Mouse (Mus musculus) skeletal muscle tissue, adult 2 months (tissue): Measurements from ENCODE around the gene Gm17660.
A peak's percentile ranks its signal among the peaks of the same experiment; 100 is the strongest.
"Not testable (repeated sequence)": the region's sequence is repeated elsewhere in the genome, so short reads cannot be mapped to it uniquely, and the experiment has no call there.

ENCODE experiments used
- DNase-seq: peaks from one replicate; pipeline ENCODE4 v3.0.0-alpha.2; 2012; ENCODE audit warnings: low read depth, low spot score

Gm17660 gene

DNA sequence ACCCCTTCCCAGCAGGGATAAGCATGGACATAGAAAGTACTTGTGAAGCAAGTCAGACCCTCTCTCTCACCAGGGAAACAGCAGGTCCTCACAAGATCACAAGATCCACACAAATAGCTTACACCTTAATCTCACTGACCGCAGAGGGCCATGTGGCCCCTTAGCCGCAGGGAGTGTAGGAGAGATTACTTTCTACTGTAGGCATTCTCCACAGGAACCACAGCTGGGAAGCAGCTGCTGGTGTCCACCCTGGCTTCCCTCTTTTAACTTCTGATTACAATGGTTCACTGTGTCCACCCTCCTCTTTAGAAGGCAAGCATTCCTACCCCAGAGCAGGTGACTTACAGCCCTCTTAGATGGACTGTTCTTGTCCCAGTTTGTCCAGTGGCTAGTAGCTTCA is 33.7 kb downstream of the Gm17660 start:
- DNase-seq = no peak

DNA sequence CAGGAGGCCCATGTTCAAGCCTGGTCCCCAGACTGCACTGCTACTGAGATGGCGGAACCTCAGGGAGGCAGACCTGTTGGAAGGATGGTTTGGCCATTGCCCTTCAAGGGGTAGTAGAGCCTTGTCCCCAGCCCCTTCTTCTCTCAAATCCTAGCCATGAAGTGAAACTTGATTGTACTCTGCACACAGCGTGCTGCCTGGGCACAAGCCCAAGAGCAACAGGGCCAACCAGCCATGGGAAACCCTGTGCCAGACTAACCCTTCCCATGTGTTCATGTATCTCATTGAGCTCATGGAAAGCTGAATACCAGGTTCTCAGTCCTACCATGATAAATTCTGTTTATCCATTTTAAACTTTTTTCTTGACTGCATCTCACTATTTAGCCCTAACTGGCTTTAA is 34.5 kb downstream of the Gm17660 start:
- no peak for DNase-seq

DNA sequence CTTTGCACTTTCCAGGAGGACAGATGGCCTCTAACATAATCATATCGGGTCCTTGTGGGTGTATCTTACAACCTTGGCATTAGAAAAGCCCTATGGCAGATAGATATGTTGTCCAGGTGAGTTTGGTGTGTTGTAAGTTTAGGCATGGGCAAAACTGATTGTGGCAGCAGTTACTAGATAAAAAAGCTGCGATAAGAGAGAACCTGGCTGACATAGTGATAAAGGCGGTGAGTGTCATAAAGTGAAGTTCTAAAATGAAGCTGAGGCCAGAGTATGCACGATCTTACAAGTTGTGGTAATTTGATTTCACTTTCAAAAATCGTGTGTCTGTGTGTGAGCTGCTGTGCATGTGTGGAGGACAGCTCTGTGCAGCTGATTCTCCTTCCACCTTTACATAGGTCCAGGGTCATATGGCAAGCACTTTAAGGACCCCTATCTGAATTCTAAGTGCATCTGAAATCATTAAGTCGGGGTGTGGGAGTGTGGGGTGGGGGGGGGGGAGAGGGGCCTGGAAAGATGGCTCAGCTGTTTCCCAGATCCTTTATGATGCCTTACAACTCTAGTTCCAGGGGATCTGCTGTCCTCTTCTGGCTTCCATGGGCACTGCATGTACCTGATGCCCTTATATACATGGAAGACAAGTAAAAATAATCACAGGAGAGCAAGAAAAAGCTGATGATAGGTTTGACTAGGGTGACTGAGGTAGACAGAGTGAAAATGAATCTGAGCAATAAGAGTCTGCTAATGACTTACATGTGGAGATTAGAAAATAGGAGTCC is 38.1 kb downstream of the Gm17660 start:
- no peak for DNase-seq

GRCm38 (mm10) chr5:104036686-104037085 is 40.7 kb downstream of the Gm17660 start:
- no peak for DNase-seq

DNA sequence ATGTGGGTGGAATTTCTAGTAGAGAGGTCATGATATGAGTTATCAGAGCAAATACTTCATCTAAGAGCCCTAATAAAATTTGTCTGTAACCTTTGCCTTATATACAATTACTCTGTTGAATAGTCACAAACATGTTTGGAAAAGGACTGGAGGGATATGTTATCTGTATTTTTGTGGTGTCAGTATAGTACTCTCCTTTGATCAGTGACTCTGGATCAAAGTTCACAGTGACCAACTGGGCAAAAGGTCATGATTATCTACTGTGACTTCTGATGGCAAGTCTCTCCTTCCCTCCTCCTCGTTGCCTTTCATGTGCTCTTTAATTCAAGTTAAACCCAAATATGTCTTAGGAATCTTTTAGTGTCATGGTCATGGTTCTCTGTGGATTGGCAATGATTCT is 41.6 kb downstream of the Gm17660 start:
- DNase-seq = no peak

- no peak for DNase-seq
Observed at GRCm38 (mm10) chr5:104035066-104035465, 42.3 kb downstream of the Gm17660 start.

DNA sequence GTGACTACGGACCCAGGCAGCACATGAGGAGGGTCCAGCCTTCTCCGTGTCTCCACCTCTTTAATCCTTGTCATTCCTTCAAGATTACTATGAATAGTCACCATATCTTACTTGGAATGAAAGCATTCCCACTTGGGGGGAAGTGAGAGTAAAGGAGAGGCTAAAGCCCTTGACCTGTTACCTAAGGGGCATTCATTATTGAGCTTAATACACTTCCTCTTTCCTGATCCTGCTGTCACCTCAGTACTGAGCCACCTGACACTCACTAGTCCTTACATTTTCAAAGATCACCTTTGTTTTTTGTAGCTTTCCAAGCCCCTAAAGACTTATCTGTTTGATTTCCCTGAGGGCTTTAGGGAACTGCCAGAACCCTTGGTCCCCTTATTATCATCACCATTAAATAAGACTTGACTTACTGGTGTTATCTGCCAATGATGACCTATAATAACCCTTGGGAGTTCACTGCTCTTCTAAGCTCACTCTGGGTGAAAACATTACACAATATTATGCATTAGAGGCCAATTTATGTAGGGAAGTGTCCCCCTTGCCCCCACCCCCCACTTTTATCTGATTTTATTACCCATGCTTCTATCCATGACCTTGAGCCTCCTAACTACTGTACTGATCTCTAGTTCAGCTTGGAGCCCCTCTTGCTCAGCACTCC is 44.8 kb downstream of the Gm17660 start:
- DNase-seq = no peak

- no peak for DNase-seq
Observed at GRCm38 (mm10) chr5:104025245-104025854, 52.1 kb downstream of the Gm17660 start.

GRCm38 (mm10) chr5:104024762-104025161 is 52.6 kb downstream of the Gm17660 start:
- DNase-seq = no peak

- DNase-seq = not testable (repeated sequence)
Observed at GRCm38 (mm10) chr5:104024193-104024592, 53.2 kb downstream of the Gm17660 start.

DNA sequence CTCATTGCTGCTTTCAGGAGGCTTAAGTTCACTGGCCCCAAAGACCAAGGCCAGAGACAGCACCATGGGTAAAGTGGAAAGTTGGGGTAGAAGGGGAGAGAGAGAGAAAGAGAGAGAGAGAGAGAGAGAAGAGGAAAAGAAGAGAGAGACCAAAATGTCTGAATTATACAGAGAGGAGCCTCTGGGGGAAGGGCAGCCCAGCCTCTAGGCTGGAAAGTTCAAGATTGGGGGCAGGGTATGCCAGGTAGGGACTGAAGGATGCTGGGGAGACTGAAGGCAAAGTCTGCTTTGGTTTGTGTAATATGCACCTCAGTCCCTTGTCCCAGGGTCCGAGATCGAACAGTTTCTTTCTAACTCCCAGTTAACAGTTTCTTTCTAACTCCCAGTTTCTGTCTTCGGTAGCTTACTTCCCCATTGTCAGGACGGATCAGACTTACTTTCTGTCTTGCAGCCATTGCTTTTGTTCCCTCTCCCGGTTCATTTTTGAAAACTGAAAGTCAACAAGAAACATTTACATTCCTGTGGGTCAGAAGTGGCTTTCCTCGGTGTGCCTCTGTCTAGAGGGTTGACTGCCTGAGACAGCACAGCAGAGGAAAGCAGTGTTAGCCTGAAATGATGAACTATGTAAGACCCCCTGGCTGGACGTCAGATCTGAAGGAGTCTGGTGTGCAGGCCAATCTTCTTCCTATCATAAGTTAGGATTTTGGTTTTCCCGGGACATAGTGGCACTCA is 54.0 kb downstream of the Gm17660 start:
- DNase-seq = no peak

- no peak for DNase-seq
Observed at GRCm38 (mm10) chr5:104022558-104022957, 54.9 kb downstream of the Gm17660 start.

DNA sequence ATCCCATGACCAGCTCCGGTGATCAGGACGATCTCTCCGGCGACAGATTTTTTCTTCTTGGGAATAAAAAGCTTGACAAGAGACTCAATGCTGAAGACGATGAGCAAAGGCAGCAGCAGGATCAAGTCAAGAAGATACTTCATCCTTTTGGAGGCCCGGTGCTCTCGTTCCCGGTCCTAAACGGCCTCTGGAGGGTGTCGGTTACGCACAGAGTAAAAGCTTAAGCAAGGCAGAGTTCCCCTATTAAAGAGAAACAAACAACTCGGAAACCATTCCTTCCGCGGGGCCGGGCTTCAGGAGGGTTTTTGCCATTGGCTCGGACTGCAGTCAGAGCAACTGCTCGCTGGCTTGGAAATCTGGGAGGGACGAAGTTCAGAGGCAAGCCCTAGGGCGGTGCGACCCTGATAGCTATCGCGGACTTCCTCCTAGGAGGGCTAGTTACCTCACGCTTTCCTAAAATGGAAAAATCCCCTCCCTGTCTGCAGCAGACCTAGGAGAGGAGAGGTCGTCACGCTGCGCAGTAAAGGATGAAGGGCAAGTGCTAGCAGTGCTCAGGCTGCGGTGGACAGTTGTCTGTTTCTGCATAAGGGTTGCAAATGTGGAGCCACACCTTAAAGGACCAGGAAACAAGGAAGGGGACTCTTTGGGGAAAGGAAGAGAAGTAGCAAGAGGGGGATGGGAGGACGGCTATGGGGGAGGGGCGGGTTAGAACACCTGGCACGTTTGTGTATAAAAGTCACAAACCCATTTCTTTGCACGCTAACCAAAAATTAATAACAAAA is 55.6 kb downstream of the Gm17660 start, which contains the start of gene Hsd17b11:
Hsd17b11 (minus strand) TSS at position 323 of the 782 bp plus-strand sequence.
- peak; percentile 88 for DNase-seq
